Mouse (Mus musculus): ENCODE results near the gene Atp5g3. TPM values are rescaled to one million over a fixed set of nuclear protein-coding genes. Genes with fewer than 3 reads are reported as not detected.

Atp5g3 gene
- polyA plus RNA-seq (2014; fragmentation: Illumina TruSeq; extraction: RNeasy Lipid Tissue Mini Kit (QIAGEN cat#74804); ENCODE audit: insufficient read depth, low read depth, low replicate concordance): 467 TPM

GRCm38 (mm10) chr2:73911175-73911700 lies at the start of gene Atp5g3:
Gene Atp5g3 (minus strand): TSS chr2:73911326.

GRCm38 (mm10) chr2:73892464-73893296 lies 18.4 kb downstream of the Atp5g3 start, which contains the start of gene Atf2:
Gene Atf2 (minus strand): TSS chr2:73892639.

Other genes starting within 250 kb of the Atp5g3 start
- gene Chn1, start 136.0 kb downstream of the Atp5g3 start, polyA plus RNA-seq (2014; fragmentation: Illumina TruSeq; extraction: RNeasy Lipid Tissue Mini Kit (QIAGEN cat#74804); ENCODE audit: insufficient read depth, low read depth, low replicate concordance): 18.3 TPM
- 17.3 TPM for gene Atf2, start 18.7 kb downstream of the Atp5g3 start, polyA plus RNA-seq (2014; fragmentation: Illumina TruSeq; extraction: RNeasy Lipid Tissue Mini Kit (QIAGEN cat#74804); ENCODE audit: insufficient read depth, low read depth, low replicate concordance)